Mouse (Mus musculus) right cerebral cortex, postnatal 14 days (tissue): ENCODE measurements at regions not wholly inside any gene's neighbourhood (a gene's known extent, or its start where the extent isn't known, plus 50 kb on each side); places are given as distances from the start of the nearest gene placed in this dataset.

Source experiments
- DNase-seq: peaks from one replicate; pipeline ENCODE4 v3.0.0; 2022

GRCm38 (mm10) chr12:35712671-35713070 lies 177.8 kb upstream of the Ahr start:
- DNase-seq, result no peak

- DNase-seq, result no peak
Measured at GRCm38 (mm10) chr12:35711549-35712070, 176.8 kb upstream of the Ahr start.

- no peak for DNase-seq
Measured at GRCm38 (mm10) chr12:35710323-35710722, 175.5 kb upstream of the Ahr start.

GRCm38 (mm10) chr12:35703479-35703878 lies 168.6 kb upstream of the Ahr start:
- no peak for DNase-seq

GRCm38 (mm10) chr12:35702674-35703073 lies 167.8 kb upstream of the Ahr start:
- DNase-seq, result no peak

GRCm38 (mm10) chr12:35694253-35694652 lies 159.4 kb upstream of the Ahr start:
- no peak for DNase-seq

- no peak for DNase-seq
Measured at GRCm38 (mm10) chr12:35690914-35691313, 156.1 kb upstream of the Ahr start.

GRCm38 (mm10) chr12:35686231-35686630 lies 151.4 kb upstream of the Ahr start:
- no peak for DNase-seq

- no peak for DNase-seq
Measured at GRCm38 (mm10) chr12:35685189-35685588, 150.4 kb upstream of the Ahr start.

- DNase-seq, result no peak
Measured at GRCm38 (mm10) chr12:35681864-35682449, 147.1 kb upstream of the Ahr start.

- DNase-seq, result no peak
Measured at GRCm38 (mm10) chr12:35679903-35680302, 145.1 kb upstream of the Ahr start.

GRCm38 (mm10) chr12:35679025-35679424 lies 144.2 kb upstream of the Ahr start:
- DNase-seq, result no peak

GRCm38 (mm10) chr12:35674487-35674886 lies 139.6 kb upstream of the Ahr start:
- DNase-seq, result peak; percentile 37

- DNase-seq, result no peak
Measured at GRCm38 (mm10) chr12:35670980-35671379, 136.1 kb upstream of the Ahr start.

- no peak for DNase-seq
Measured at GRCm38 (mm10) chr12:35668716-35669115, 133.9 kb upstream of the Ahr start.

GRCm38 (mm10) chr12:35667705-35668104 lies 132.9 kb upstream of the Ahr start:
- no peak for DNase-seq

GRCm38 (mm10) chr12:35667218-35667617 lies 132.4 kb upstream of the Ahr start:
- DNase-seq, result no peak

GRCm38 (mm10) chr12:35666062-35666461 lies 131.2 kb upstream of the Ahr start:
- no peak for DNase-seq

GRCm38 (mm10) chr12:35663062-35663461 lies 128.2 kb upstream of the Ahr start:
- DNase-seq, result no peak

GRCm38 (mm10) chr12:35656563-35656962 lies 121.7 kb upstream of the Ahr start:
- DNase-seq, result no peak

GRCm38 (mm10) chr12:35649772-35650171 lies 114.9 kb upstream of the Ahr start:
- DNase-seq, result no peak

GRCm38 (mm10) chr12:35642473-35642872 lies 107.6 kb upstream of the Ahr start:
- DNase-seq, result no peak

- DNase-seq, result no peak
Measured at GRCm38 (mm10) chr12:35641741-35642140, 106.9 kb upstream of the Ahr start.

GRCm38 (mm10) chr12:35640911-35641345 lies 106.1 kb upstream of the Ahr start:
- DNase-seq, result no peak

- DNase-seq, result no peak
Measured at GRCm38 (mm10) chr12:35623484-35623883, 88.6 kb upstream of the Ahr start.
